Mouse (Mus musculus) bone marrow, adult 2 months (tissue): Measurements from ENCODE around the gene Lars2.

Experiments
- CTCF ChIP-seq: fragments of 200-500 bp; IDR thresholded peaks from 2 replicates; pipeline ENCODE4 v1.5.1; 2011; ENCODE audit warnings: low read length, control low read depth; ENCODE audit not compliant: control insufficient read depth, insufficient read depth
- POLR2A ChIP-seq: fragments of 200-500 bp; IDR thresholded peaks from 2 replicates; pipeline ENCODE4 v1.6.1; 2011; ENCODE audit warnings: low read depth, mild to moderate bottlenecking, control low read depth, low read length, borderline replicate concordance; ENCODE audit not compliant: control insufficient read depth

GRCm38 (mm10) chr9:123366708-123367385 lies at the start of gene Lars2:
- TF ChIP-seq POLR2A (peak; percentile 55; the same call in 1 of the 2 replicates), CTCF (no peak)
